Mouse (Mus musculus): ENCODE measurements around the gene Spa17.

DNA sequence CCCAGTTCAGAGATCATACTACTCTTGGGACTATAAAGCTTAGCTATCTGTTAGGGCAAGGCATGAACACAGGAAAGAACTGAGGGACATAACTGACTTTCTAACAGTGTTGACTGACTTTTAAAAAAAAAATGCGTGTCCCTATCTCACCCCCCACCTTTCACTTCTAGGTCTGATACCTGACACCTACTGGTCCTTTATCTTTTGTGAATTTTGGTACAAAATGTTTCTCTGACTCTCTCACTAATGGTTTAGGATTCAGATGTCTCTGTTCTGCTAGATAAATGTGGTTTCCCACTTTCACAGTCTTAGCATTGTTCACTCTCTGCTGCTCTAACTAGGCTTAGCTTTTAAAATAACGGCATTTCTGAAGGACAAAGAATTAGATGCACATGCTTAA is 21.5 kb downstream of the Spa17 start:
- TF ChIP-seq CTCF (IDR thresholded peaks at IDR 0.05; ENCODE audit: low read depth, low read length), result no peak
- TF ChIP-seq POLR2A (IDR thresholded peaks at IDR 0.05; ENCODE audit: borderline replicate concordance, low read depth, low read length), result no peak
